Comparison of ENCODE assay signal across 16 mouse cellular contexts in the genomic region with DNA sequence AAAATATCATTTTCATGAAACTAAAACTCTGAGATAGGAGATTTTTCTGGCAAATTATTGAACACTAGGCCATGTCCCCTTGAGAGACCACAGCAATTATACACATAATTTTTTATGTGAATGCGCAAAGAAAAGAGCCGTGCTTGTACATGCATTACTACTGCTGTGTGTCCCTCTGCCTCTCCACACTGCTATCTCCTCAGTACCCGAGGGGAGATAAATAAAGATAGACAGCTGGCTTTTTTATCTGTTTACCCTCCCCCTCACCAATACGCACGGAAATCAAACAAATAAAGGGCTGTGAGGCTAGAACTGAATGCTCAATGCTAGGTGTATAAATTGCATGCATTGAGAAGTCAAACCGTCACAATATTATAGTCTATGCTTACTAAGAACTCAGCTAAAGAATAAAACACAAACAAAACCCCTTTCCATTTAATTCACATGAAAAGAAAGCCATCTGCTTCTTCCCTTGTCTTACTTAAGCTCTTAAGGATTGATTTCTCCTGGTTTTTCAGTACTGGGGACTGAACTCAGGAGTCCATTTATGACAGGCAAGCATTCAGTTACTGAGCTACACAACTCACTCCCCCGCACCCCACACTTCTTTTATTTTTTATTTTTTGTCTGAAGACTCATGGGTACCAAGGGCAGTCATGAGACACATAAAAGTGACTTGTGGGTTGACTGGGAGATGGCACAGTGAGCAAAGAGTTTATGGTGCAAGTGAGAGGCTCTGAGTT.
DNase-seq lines count a peak whose midpoint lies in the region; ATAC-seq and TF ChIP-seq lines count a peak whose summit lies in the region.
"Had no signal": no experiment of that assay in that cellular context is flagged by ENCODE, and none has a peak within 500 bp of the region (broad histone marks: within the 10 kb centered on the region; RNA-seq: fewer than 3 reads in every experiment).

No protein-coding gene starts in this region.

- no peak for ATAC-seq in hindbrain, embryonic 12.5 days (ENCODE audit: low FRiP score)
- no peak for ATAC-seq in hindbrain, embryonic 11.5 days (ENCODE audit: low FRiP score)
- 0 out of 2 replicates have a peak, but pooled peaks have one; percentile 49 for ATAC-seq in erythroblast, adult 5-6 weeks (replicated peaks; ENCODE audit: low FRiP score, poor library complexity, severe bottlenecking)
- ATAC-seq in liver, embryonic 14.5 days (ENCODE audit: insufficient read depth): peak; percentile 92
- peak; percentile 71 for ATAC-seq in midbrain, embryonic 15.5 days (replicated peaks)
- no peak for ATAC-seq in kidney, embryonic 16.5 days (ENCODE audit: low FRiP score, low TSS enrichment)
- ATAC-seq in stomach, postnatal 0 days (ENCODE audit: low FRiP score, low TSS enrichment): no peak

- H3K9me3 ChIP-seq in hindbrain, embryonic 12.5 days (replicated peaks): no peaks in the 10 kb centered on the region
- no peaks in the 10 kb centered on the region for H3K9me3 ChIP-seq in hindbrain, embryonic 11.5 days (ENCODE audit: control insufficient read depth, low read length)
- no peaks in the 10 kb centered on the region for H3K9me3 ChIP-seq in liver, embryonic 14.5 days (ENCODE audit: control insufficient read depth, low read length)
- H3K9me3 ChIP-seq in midbrain, embryonic 15.5 days: no peaks in the 10 kb centered on the region
- no peaks in the 10 kb centered on the region for H3K9me3 ChIP-seq in kidney, embryonic 16.5 days (ENCODE audit: low read length)
- no peaks in the 10 kb centered on the region for H3K9me3 ChIP-seq in stomach, postnatal 0 days (ENCODE audit: control insufficient read depth, low read length)
- H3K9me3 ChIP-seq: embryonic facial prominence, embryonic 13.5 days; heart, embryonic 15.5 days; kidney, embryonic 15.5 days; limb, embryonic 10.5 days; lung, embryonic 15.5 days had no signal

- peak overlapping the region; percentile 55 for H3K27ac ChIP-seq in hindbrain, embryonic 12.5 days
- no peak overlapping the region for H3K27ac ChIP-seq in hindbrain, embryonic 11.5 days (ENCODE audit: low read depth, low read length)
- peak overlapping the region; percentile 12 for H3K27ac ChIP-seq in liver, embryonic 14.5 days
- peak overlapping the region; percentile 70 for H3K27ac ChIP-seq in midbrain, embryonic 15.5 days
- no peak overlapping the region for H3K27ac ChIP-seq in thymus, adult 2 months (ENCODE audit: control insufficient read depth, insufficient read depth, low read length)
- no peak overlapping the region for H3K27ac ChIP-seq in kidney, embryonic 16.5 days (ENCODE audit: low read length)
- no peak overlapping the region for H3K27ac ChIP-seq in stomach, postnatal 0 days (replicated peaks)
- H3K27ac ChIP-seq: embryonic facial prominence, embryonic 13.5 days; heart, embryonic 15.5 days; kidney, embryonic 15.5 days; limb, embryonic 10.5 days; lung, embryonic 15.5 days had no signal

- 62% methylated on average over 7 of the region's 7 CpGs for WGBS in hindbrain, embryonic 12.5 days
- WGBS in hindbrain, embryonic 11.5 days: 62% methylated on average over 7 of the region's 7 CpGs
- WGBS in liver, embryonic 14.5 days (ENCODE audit: insufficient replicate concordance): 28% methylated on average over 7 of the region's 7 CpGs
- WGBS in midbrain, embryonic 15.5 days: 36% methylated on average over 7 of the region's 7 CpGs
- 96% methylated on average over 7 of the region's 7 CpGs for WGBS in thymus, adult 2 months
- 68% methylated on average over 7 of the region's 7 CpGs for WGBS in kidney, embryonic 16.5 days
- 63% methylated on average over 7 of the region's 7 CpGs for WGBS in stomach, postnatal 0 days

- H3K4me1 ChIP-seq in hindbrain, embryonic 12.5 days: peaks cover 6% of the 10 kb centered on the region; the same call in 1 of the 2 replicates
- H3K4me1 ChIP-seq in hindbrain, embryonic 11.5 days (replicated peaks; ENCODE audit: control insufficient read depth, insufficient read depth, low read length): no peaks in the 10 kb centered on the region
- H3K4me1 ChIP-seq in liver, embryonic 14.5 days (replicated peaks; ENCODE audit: control insufficient read depth in 2 of 2, insufficient read depth in 2 of 2, low read length in 1 of 2): peaks cover 18 to 20% of the 10 kb centered on the region in 2 experiments
- peaks cover 9% of the 10 kb centered on the region for H3K4me1 ChIP-seq in midbrain, embryonic 15.5 days
- no peaks in the 10 kb centered on the region for H3K4me1 ChIP-seq in thymus, adult 2 months (replicated peaks; ENCODE audit: control insufficient read depth, insufficient read depth, low read length)
- H3K4me1 ChIP-seq in kidney, embryonic 16.5 days (ENCODE audit: insufficient read depth, low read length): 0 out of 2 replicates have a peak, but pooled peaks cover 2% of the 10 kb centered on the region
- no peaks in the 10 kb centered on the region for H3K4me1 ChIP-seq in stomach, postnatal 0 days (replicated peaks; ENCODE audit: control insufficient read depth, insufficient read depth)
- H3K4me1 ChIP-seq: embryonic facial prominence, embryonic 13.5 days; heart, embryonic 15.5 days; kidney, embryonic 15.5 days; limb, embryonic 10.5 days; lung, embryonic 15.5 days had no signal

- no peak for DNase-seq in hindbrain, embryonic 11.5 days (ENCODE audit: low spot score)
- DNase-seq in liver, embryonic 14.5 days (ENCODE audit: low read depth in 3 of 3, low spot score in 3 of 3): peak; percentile 31 to 40 (median 39)
- no peak for DNase-seq in thymus, adult 2 months
- no peak for DNase-seq in stomach, postnatal 0 days (ENCODE audit: low spot score)
- DNase-seq: adrenal gland, postnatal 10 days; cerebellum, postnatal 36 days; right cerebral cortex, adult 18-20 months had no signal

- no peak for TF ChIP-seq POLR2A in thymus, adult 2 months (IDR thresholded peaks at IDR 0.05; ENCODE audit: control insufficient read depth, extremely low read depth, insufficient read depth, low read length, poor library complexity)

- no peak overlapping the region for H3K4me2 ChIP-seq in hindbrain, embryonic 12.5 days (replicated peaks)
- no peak overlapping the region for H3K4me2 ChIP-seq in hindbrain, embryonic 11.5 days (replicated peaks; ENCODE audit: low read depth, low read length)
- H3K4me2 ChIP-seq in liver, embryonic 14.5 days (ENCODE audit: low read depth): peak overlapping the region; percentile 54
- H3K4me2 ChIP-seq in midbrain, embryonic 15.5 days: no peak overlapping the region
- H3K4me2 ChIP-seq in kidney, embryonic 16.5 days (replicated peaks; ENCODE audit: low read depth, low read length): no peak overlapping the region
- no peak overlapping the region for H3K4me2 ChIP-seq in stomach, postnatal 0 days (replicated peaks; ENCODE audit: low read depth)
- H3K4me2 ChIP-seq: embryonic facial prominence, embryonic 13.5 days; heart, embryonic 15.5 days; kidney, embryonic 15.5 days; lung, embryonic 15.5 days had no signal

- no peak overlapping the region for H3K4me3 ChIP-seq in hindbrain, embryonic 12.5 days
- no peak overlapping the region for H3K4me3 ChIP-seq in hindbrain, embryonic 11.5 days (ENCODE audit: low read depth, low read length)
- no peak overlapping the region for H3K4me3 ChIP-seq in liver, embryonic 14.5 days (ENCODE audit: insufficient read depth in 1 of 2, low read depth in 2 of 2, low read length in 2 of 2)
- H3K4me3 ChIP-seq in midbrain, embryonic 15.5 days: no peak overlapping the region
- no peak overlapping the region for H3K4me3 ChIP-seq in thymus, adult 2 months (ENCODE audit: control insufficient read depth, insufficient read depth, low read length)
- H3K4me3 ChIP-seq in kidney, embryonic 16.5 days (ENCODE audit: low read length): no peak overlapping the region
- H3K4me3 ChIP-seq in stomach, postnatal 0 days (ENCODE audit: low read depth, low read length): no peak overlapping the region
- H3K4me3 ChIP-seq: embryonic facial prominence, embryonic 13.5 days; heart, embryonic 15.5 days; kidney, embryonic 15.5 days; limb, embryonic 10.5 days; lung, embryonic 15.5 days had no signal

- TF ChIP-seq EP300 in liver, embryonic 14.5 days (IDR thresholded peaks at IDR 0.05; ENCODE audit: low read depth): peak; percentile 80
- no peak for TF ChIP-seq EP300 in stomach, postnatal 0 days (optimal IDR thresholded peaks at IDR 0.05)

- no peak for TF ChIP-seq CTCF in liver, embryonic 14.5 days (IDR thresholded peaks at IDR 0.05; ENCODE audit: low read depth)
- no peak for TF ChIP-seq CTCF in thymus, adult 2 months (IDR thresholded peaks at IDR 0.05; ENCODE audit: borderline replicate concordance, control insufficient read depth, extremely low read depth, insufficient read depth, low read length, poor library complexity)
- TF ChIP-seq CTCF in stomach, postnatal 0 days (IDR thresholded peaks at IDR 0.05; ENCODE audit: low read depth): no peak

- H3K36me3 ChIP-seq in hindbrain, embryonic 12.5 days: no peaks in the 10 kb centered on the region
- H3K36me3 ChIP-seq in hindbrain, embryonic 11.5 days (ENCODE audit: control insufficient read depth, insufficient read depth, low read length): no peaks in the 10 kb centered on the region
- H3K36me3 ChIP-seq in liver, embryonic 14.5 days (replicated peaks; ENCODE audit: control insufficient read depth, insufficient read depth, low read depth): no peaks in the 10 kb centered on the region
- H3K36me3 ChIP-seq in midbrain, embryonic 15.5 days (replicated peaks): no peaks in the 10 kb centered on the region
- H3K36me3 ChIP-seq in thymus, adult 2 months (ENCODE audit: control insufficient read depth, insufficient read depth, low read length): 0 out of 2 replicates have a peak, but pooled peaks cover 3% of the 10 kb centered on the region
- no peaks in the 10 kb centered on the region for H3K36me3 ChIP-seq in kidney, embryonic 16.5 days (ENCODE audit: insufficient read depth, low read length)
- H3K36me3 ChIP-seq in stomach, postnatal 0 days (ENCODE audit: control insufficient read depth, insufficient read depth, low read length): no peaks in the 10 kb centered on the region
- H3K36me3 ChIP-seq: embryonic facial prominence, embryonic 13.5 days; heart, embryonic 15.5 days; kidney, embryonic 15.5 days; limb, embryonic 10.5 days; lung, embryonic 15.5 days had no signal

- H3K27me3 ChIP-seq in hindbrain, embryonic 12.5 days: no peaks in the 10 kb centered on the region
- no peaks in the 10 kb centered on the region for H3K27me3 ChIP-seq in hindbrain, embryonic 11.5 days (ENCODE audit: control insufficient read depth, insufficient read depth, low read length)
- H3K27me3 ChIP-seq in liver, embryonic 14.5 days (ENCODE audit: control insufficient read depth, insufficient read depth, low read length): no peaks in the 10 kb centered on the region
- no peaks in the 10 kb centered on the region for H3K27me3 ChIP-seq in midbrain, embryonic 15.5 days (replicated peaks)
- H3K27me3 ChIP-seq in thymus, adult 2 months (ENCODE audit: control insufficient read depth, insufficient read depth, low read length): no peaks in the 10 kb centered on the region
- no peaks in the 10 kb centered on the region for H3K27me3 ChIP-seq in kidney, embryonic 16.5 days (ENCODE audit: insufficient read depth, low read length)
- no peaks in the 10 kb centered on the region for H3K27me3 ChIP-seq in stomach, postnatal 0 days (ENCODE audit: control insufficient read depth, insufficient read depth, low read length)
- H3K27me3 ChIP-seq: embryonic facial prominence, embryonic 13.5 days; heart, embryonic 15.5 days; kidney, embryonic 15.5 days; lung, embryonic 15.5 days had no signal

- H3K9ac ChIP-seq in hindbrain, embryonic 12.5 days: no peak overlapping the region
- no peak overlapping the region for H3K9ac ChIP-seq in hindbrain, embryonic 11.5 days (ENCODE audit: low read depth, low read length)
- H3K9ac ChIP-seq in liver, embryonic 14.5 days (replicated peaks): peak overlapping the region; percentile 31; the same call in 1 of the 2 replicates
- H3K9ac ChIP-seq in midbrain, embryonic 15.5 days: no peak overlapping the region
- no peak overlapping the region for H3K9ac ChIP-seq in kidney, embryonic 16.5 days (replicated peaks; ENCODE audit: low read length)
- no peak overlapping the region for H3K9ac ChIP-seq in stomach, postnatal 0 days (ENCODE audit: low read length)
- H3K9ac ChIP-seq: embryonic facial prominence, embryonic 13.5 days; heart, embryonic 15.5 days; kidney, embryonic 15.5 days; lung, embryonic 15.5 days had no signal

Comparison
In these comparisons a context has a peak if more than half of its experiments do, and no peak if none do; other contexts are left out.
1. H3K27ac ChIP-seq: peak in hindbrain, embryonic 12.5 days (single experiment), liver, embryonic 14.5 days (single experiment) and midbrain, embryonic 15.5 days (single experiment); none in hindbrain, embryonic 11.5 days (single experiment), thymus, adult 2 months (single experiment), kidney, embryonic 16.5 days (single experiment) and stomach, postnatal 0 days (single experiment).
2. ATAC-seq: peak in erythroblast, adult 5-6 weeks (single experiment), liver, embryonic 14.5 days (single experiment) and midbrain, embryonic 15.5 days (single experiment); none in hindbrain, embryonic 12.5 days (single experiment), hindbrain, embryonic 11.5 days (single experiment), kidney, embryonic 16.5 days (single experiment) and stomach, postnatal 0 days (single experiment).
3. DNase-seq: peak in liver, embryonic 14.5 days (3 of 3); none in hindbrain, embryonic 11.5 days (single experiment), thymus, adult 2 months (single experiment) and stomach, postnatal 0 days (single experiment).